Mouse (Mus musculus): Measurements from ENCODE around the gene Gm7168. TPM values are rescaled to one million over a fixed set of nuclear protein-coding genes. Genes with fewer than 3 reads are reported as not detected.
A peak's percentile ranks its signal among the peaks of the same experiment; 100 is the strongest.
"Not testable (repeated sequence)": the region's sequence is repeated elsewhere in the genome, so short reads cannot be mapped to it uniquely, and the experiment has no call there.

Gene Gm7168
- polyA plus RNA-seq (2015; fragmentation: Nextera tagmentation; extraction: Ambion mirVana): not detected in 2 replicates

- ATAC-seq (ENCODE audit: low FRiP score, low read depth); H3K9me3 ChIP-seq; H3K27me3 ChIP-seq; H3K4me1 ChIP-seq (replicated peaks); H3K9ac ChIP-seq; H3K27ac ChIP-seq (replicated peaks); H3K4me2 ChIP-seq; H3K36me3 ChIP-seq; H3K4me3 ChIP-seq: not testable (repeated sequence)
- WGBS: 100% methylated on average over 1 of the region's 2 CpGs
Observed at GRCm38 (mm10) chr17:13948073-13948472, at the start of gene Gm7168. Gene Gm7168, plus strand, starts transcription at chr17:13948373.

GRCm38 (mm10) chr17:13898838-13899237 is 49.3 kb upstream of the Gm7168 start:
- H3K9ac ChIP-seq: no peak overlapping the region
- no peak for ATAC-seq (ENCODE audit: low FRiP score, low read depth)
- WGBS: 88% methylated on average over 17 of the region's 17 CpGs
- H3K27me3 ChIP-seq: no peaks in the 10 kb centered on the region
- H3K4me2 ChIP-seq: no peak overlapping the region
- H3K36me3 ChIP-seq: peaks cover 47% of the 10 kb centered on the region
- no peaks in the 10 kb centered on the region for H3K4me1 ChIP-seq (replicated peaks)
- no peak overlapping the region for H3K27ac ChIP-seq (replicated peaks)
- no peaks in the 10 kb centered on the region for H3K9me3 ChIP-seq
- H3K4me3 ChIP-seq: no peak overlapping the region

- 93% methylated on average over 7 of the region's 7 CpGs for WGBS
- H3K36me3 ChIP-seq: peaks cover 51% of the 10 kb centered on the region
- no peak for ATAC-seq (ENCODE audit: low FRiP score, low read depth)
Observed at GRCm38 (mm10) chr17:13899241-13899640, 48.9 kb upstream of the Gm7168 start.

DNA sequence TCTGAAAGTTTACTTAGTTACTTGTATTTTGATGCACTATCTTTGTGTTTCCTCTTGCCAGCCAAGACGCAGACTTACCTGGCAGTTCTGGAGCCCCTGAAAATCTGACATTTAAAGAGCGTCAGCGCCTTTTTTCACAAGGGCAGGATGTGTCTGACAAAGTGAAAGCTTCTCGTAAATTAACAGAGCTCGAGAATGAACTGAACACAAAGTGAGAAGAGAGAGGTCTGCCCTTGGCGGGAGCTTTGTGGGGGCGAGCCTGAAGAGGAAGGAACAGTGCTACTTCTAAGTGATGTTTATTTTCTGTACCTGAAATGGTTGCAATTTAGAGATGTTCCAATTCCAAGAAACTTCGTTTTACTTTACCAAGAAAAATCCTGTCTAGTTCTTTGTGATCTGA is 44.4 kb upstream of the Gm7168 start:
- Histone ChIP-seq H3K9ac (no peak overlapping the region), H3K4me2 (no peak overlapping the region), H3K9me3 (no peaks in the 10 kb centered on the region), H3K27me3 (no peaks in the 10 kb centered on the region), H3K4me1 (replicated peaks) (no peaks in the 10 kb centered on the region), H3K36me3 (peaks cover 64% of the 10 kb centered on the region), H3K4me3 (no peak overlapping the region), H3K27ac (replicated peaks) (no peak overlapping the region)
- 95% methylated on average over 8 of the region's 8 CpGs for WGBS
- no peak for ATAC-seq (ENCODE audit: low FRiP score, low read depth)

More at GRCm38 (mm10) chr17:13899241-13899640, 48.9 kb upstream of the Gm7168 start:
- Histone ChIP-seq H3K27me3 (no peaks in the 10 kb centered on the region), H3K27ac (replicated peaks) (no peak overlapping the region), H3K4me2 (no peak overlapping the region), H3K9me3 (no peaks in the 10 kb centered on the region), H3K9ac (no peak overlapping the region), H3K4me1 (replicated peaks) (no peaks in the 10 kb centered on the region), H3K4me3 (no peak overlapping the region)

DNA sequence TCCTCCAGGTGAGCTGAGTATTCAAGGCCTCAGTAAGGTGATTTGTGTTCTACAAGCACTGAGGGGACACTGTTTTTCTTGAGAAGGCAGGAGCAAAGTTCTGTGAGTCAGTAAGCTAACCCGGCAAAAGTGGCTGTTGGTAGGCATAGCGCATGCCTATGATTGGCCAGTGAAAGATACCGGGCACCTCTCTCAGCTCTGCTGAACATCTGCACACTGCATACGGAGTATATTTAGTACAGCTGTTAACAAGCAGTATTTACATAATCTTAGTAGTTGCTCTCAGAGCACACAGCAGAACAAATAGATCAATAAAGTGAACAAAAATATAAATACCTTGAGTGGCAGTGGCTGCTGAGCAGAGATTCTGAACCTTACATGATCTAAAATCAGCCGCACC is 41.1 kb upstream of the Gm7168 start:
- no peak for ATAC-seq (ENCODE audit: low FRiP score, low read depth)
- no peak overlapping the region for H3K4me3 ChIP-seq
- no peaks in the 10 kb centered on the region for H3K9me3 ChIP-seq
- H3K27ac ChIP-seq (replicated peaks): no peak overlapping the region
- no peaks in the 10 kb centered on the region for H3K4me1 ChIP-seq (replicated peaks)
- H3K4me2 ChIP-seq: no peak overlapping the region
- H3K27me3 ChIP-seq: no peaks in the 10 kb centered on the region
- WGBS: 96% methylated on average over 5 of the region's 5 CpGs
- no peak overlapping the region for H3K9ac ChIP-seq
- peaks cover 47% of the 10 kb centered on the region for H3K36me3 ChIP-seq

- no peak for ATAC-seq (ENCODE audit: low FRiP score, low read depth)
- no peaks in the 10 kb centered on the region for H3K9me3 ChIP-seq
- no peak overlapping the region for H3K27ac ChIP-seq (replicated peaks)
- 94% methylated on average over 1 of the region's 1 CpGs for WGBS
- peaks cover 47% of the 10 kb centered on the region for H3K36me3 ChIP-seq
- H3K4me1 ChIP-seq (replicated peaks): no peaks in the 10 kb centered on the region
- no peak overlapping the region for H3K4me3 ChIP-seq
- H3K9ac ChIP-seq: no peak overlapping the region
- H3K4me2 ChIP-seq: no peak overlapping the region
- H3K27me3 ChIP-seq: no peaks in the 10 kb centered on the region
Observed at GRCm38 (mm10) chr17:13907681-13908080, 40.5 kb upstream of the Gm7168 start.

DNA sequence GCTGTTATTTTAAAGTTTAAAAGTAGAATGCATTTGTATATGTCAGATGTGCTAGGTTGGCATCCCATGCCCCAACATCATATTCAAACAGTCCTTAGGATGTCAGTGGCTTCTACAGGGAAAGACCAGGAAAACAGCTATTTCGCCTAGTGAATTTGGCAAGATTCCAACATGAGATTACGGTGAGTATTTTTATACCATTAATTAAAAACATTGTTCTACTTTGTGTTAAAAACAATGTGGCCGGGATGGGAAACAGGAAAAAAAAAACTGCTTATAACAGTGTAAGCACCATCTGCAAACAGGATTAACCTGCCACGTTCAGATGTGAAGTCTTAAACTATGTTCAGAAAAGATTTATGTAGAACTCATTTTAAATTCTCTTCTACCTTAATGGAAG is 34.2 kb upstream of the Gm7168 start:
- no peak overlapping the region for H3K27ac ChIP-seq (replicated peaks)
- no peaks in the 10 kb centered on the region for H3K27me3 ChIP-seq
- no peak overlapping the region for H3K4me3 ChIP-seq
- H3K36me3 ChIP-seq: no peaks in the 10 kb centered on the region
- H3K4me1 ChIP-seq (replicated peaks): no peaks in the 10 kb centered on the region
- H3K9me3 ChIP-seq: no peaks in the 10 kb centered on the region
- ATAC-seq (ENCODE audit: low FRiP score, low read depth): no peak
- 63% methylated on average over 4 of the region's 4 CpGs for WGBS
- H3K9ac ChIP-seq: no peak overlapping the region
- no peak overlapping the region for H3K4me2 ChIP-seq

DNA sequence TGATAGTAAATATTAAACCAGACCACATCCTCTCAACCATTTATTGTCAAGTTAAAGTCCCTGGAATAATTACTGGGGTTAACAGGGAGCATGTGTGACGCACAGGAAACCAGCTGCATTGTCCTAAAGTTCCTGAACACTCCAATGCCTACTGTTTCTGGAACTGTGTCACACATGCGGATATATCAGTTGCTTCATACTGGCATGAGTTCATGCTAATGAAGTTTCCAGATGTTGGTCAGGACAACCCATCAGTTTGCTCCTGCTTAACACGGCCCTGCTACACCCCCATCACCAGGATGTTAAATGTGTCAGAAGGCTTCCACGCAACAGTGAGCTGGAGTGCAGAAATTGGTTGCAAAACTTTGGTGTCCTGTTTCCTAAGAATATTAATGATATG is 33.6 kb upstream of the Gm7168 start:
- Histone ChIP-seq H3K27me3 (no peaks in the 10 kb centered on the region), H3K4me3 (no peak overlapping the region), H3K4me2 (no peak overlapping the region), H3K36me3 (no peaks in the 10 kb centered on the region), H3K4me1 (replicated peaks) (no peaks in the 10 kb centered on the region), H3K27ac (replicated peaks) (no peak overlapping the region), H3K9me3 (no peaks in the 10 kb centered on the region), H3K9ac (no peak overlapping the region)
- WGBS: 76% methylated on average over 4 of the region's 4 CpGs
- ATAC-seq (ENCODE audit: low FRiP score, low read depth): no peak

DNA sequence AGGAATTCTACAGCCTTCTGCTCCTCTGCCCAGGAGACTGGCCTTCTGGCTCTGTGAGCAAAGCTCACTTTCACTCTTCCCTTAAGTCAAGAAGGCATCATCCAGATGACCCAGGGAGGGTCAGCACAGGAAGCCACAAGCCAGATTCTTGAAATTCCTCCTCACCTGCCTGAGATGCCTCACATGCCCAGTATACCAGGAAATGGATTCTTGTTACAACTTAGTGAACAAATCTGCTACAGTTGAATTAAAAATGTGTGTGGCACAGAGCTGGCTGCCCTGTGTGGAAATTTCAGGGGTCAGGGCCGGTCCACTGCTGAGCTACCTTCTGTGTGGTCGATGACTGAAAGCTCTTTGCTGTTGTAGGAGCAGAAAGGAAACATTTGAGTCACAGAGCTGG is 27.4 kb upstream of the Gm7168 start:
- no peak for ATAC-seq (ENCODE audit: low FRiP score, low read depth)

DNA sequence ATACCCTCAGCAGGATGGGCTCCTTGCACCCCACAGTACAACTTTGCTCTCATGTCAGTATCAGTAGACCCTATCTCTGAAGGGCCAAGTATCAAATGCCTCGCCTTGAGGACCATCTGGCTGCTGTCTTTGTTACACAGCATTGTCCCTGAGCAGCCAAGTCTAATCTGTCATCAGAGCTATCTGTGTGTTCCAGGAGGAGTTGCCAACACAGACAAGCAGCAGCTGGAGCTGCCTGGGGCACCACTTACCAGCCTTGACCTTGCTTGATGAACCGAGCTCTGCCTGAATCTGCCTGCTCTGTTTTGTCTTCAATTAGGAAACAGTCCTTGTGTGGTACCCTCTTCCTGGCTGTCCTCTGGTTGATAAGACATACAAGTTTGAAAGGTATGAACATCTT is 24.8 kb upstream of the Gm7168 start:
- Histone ChIP-seq H3K4me2 (no peak overlapping the region), H3K9ac (no peak overlapping the region), H3K9me3 (no peaks in the 10 kb centered on the region), H3K27me3 (no peaks in the 10 kb centered on the region), H3K4me3 (no peak overlapping the region), H3K4me1 (replicated peaks) (no peaks in the 10 kb centered on the region), H3K27ac (replicated peaks) (no peak overlapping the region), H3K36me3 (no peaks in the 10 kb centered on the region)
- peak; percentile 52; the same call in 1 of the 2 replicates for ATAC-seq (ENCODE audit: low FRiP score, low read depth)
- 69% methylated on average over 2 of the region's 2 CpGs for WGBS

More for the DNA sequence above, 27.4 kb upstream of the Gm7168 start:
- H3K9ac ChIP-seq: no peak overlapping the region
- H3K27me3 ChIP-seq: no peaks in the 10 kb centered on the region
- no peaks in the 10 kb centered on the region for H3K9me3 ChIP-seq
- no peaks in the 10 kb centered on the region for H3K4me1 ChIP-seq (replicated peaks)
- no peak overlapping the region for H3K27ac ChIP-seq (replicated peaks)
- H3K4me3 ChIP-seq: no peak overlapping the region
- 82% methylated on average over 2 of the region's 2 CpGs for WGBS
- H3K36me3 ChIP-seq: no peaks in the 10 kb centered on the region
- no peak overlapping the region for H3K4me2 ChIP-seq

GRCm38 (mm10) chr17:13924588-13924987 is 23.6 kb upstream of the Gm7168 start:
- WGBS: 88% methylated on average over 2 of the region's 2 CpGs
- Histone ChIP-seq H3K4me2 (no peak overlapping the region), H3K27me3 (no peaks in the 10 kb centered on the region), H3K4me1 (replicated peaks) (no peaks in the 10 kb centered on the region), H3K27ac (replicated peaks) (no peak overlapping the region), H3K36me3 (no peaks in the 10 kb centered on the region), H3K4me3 (no peak overlapping the region), H3K9ac (no peak overlapping the region), H3K9me3 (no peaks in the 10 kb centered on the region)
- ATAC-seq (ENCODE audit: low FRiP score, low read depth): no peak

DNA sequence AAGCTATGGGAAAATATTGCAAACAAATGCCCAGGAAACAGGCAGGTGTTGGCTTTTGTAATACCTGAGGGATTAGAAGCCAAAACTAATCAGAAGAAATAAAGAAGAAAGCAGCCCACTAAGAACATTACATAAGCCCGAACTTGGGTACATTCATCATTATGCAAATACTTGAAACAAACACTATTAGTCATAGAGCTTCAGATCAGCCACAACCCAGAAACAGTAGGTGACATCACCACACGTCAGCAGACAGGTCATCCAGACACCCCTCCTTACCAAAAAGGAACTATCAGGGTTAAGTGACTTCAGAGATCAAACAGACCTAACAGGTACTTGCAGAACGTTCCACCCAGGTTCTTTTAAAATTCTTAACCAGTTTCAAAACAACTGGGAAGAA is 22.2 kb upstream of the Gm7168 start:
- H3K9ac ChIP-seq: no peak overlapping the region
- no peaks in the 10 kb centered on the region for H3K36me3 ChIP-seq
- no peak overlapping the region for H3K4me3 ChIP-seq
- WGBS: 78% methylated on average over 3 of the region's 3 CpGs
- H3K27me3 ChIP-seq: no peaks in the 10 kb centered on the region
- H3K4me2 ChIP-seq: no peak overlapping the region
- H3K9me3 ChIP-seq: no peaks in the 10 kb centered on the region
- ATAC-seq (ENCODE audit: low FRiP score, low read depth): no peak
- H3K4me1 ChIP-seq (replicated peaks): no peaks in the 10 kb centered on the region
- no peak overlapping the region for H3K27ac ChIP-seq (replicated peaks)

GRCm38 (mm10) chr17:13930421-13930820 is 17.8 kb upstream of the Gm7168 start:
- 88% methylated on average over 9 of the region's 9 CpGs for WGBS
- Histone ChIP-seq H3K27me3 (no peaks in the 10 kb centered on the region), H3K9ac (no peak overlapping the region), H3K27ac (replicated peaks) (no peak overlapping the region), H3K4me3 (no peak overlapping the region), H3K4me2 (no peak overlapping the region), H3K9me3 (no peaks in the 10 kb centered on the region), H3K4me1 (replicated peaks) (no peaks in the 10 kb centered on the region), H3K36me3 (no peaks in the 10 kb centered on the region)
- ATAC-seq (ENCODE audit: low FRiP score, low read depth): no peak
